Mouse (Mus musculus): ENCODE measurements around the gene Capn5. TPM values are rescaled to one million over a fixed set of nuclear protein-coding genes. Genes with fewer than 3 reads are reported as not detected.

The Capn5 gene
- polyA plus RNA-seq, 1 experiment from 2014 or later: 16.3 TPM

Other genes starting within 250 kb of the Capn5 start
- 17.3 and 18.4 TPM in 2 replicates for gene Myo7a, start 58.8 kb downstream of the Capn5 start, polyA plus RNA-seq (2015; fragmentation: Nextera tagmentation; extraction: Ambion mirVana)
- 0.30 and 0.49 TPM in 2 replicates for gene Omp, start 32.8 kb downstream of the Capn5 start, polyA plus RNA-seq (2015; fragmentation: Nextera tagmentation; extraction: Ambion mirVana)
- 0.27 TPM in 1 of 2 replicates, not detected in the other for gene B3gnt6, start 21.2 kb upstream of the Capn5 start, polyA plus RNA-seq (2015; fragmentation: Nextera tagmentation; extraction: Ambion mirVana)
- 16.6 and 18.3 TPM in 2 replicates for gene Acer3, start 142.9 kb upstream of the Capn5 start, polyA plus RNA-seq (2015; fragmentation: Nextera tagmentation; extraction: Ambion mirVana)
- gene Tsku, start 183.1 kb upstream of the Capn5 start, polyA plus RNA-seq (2015; fragmentation: Nextera tagmentation; extraction: Ambion mirVana): 9.1 and 10.3 TPM in 2 replicates

Data from hindbrain, embryonic 13.5 days (tissue).